7 mouse cellular contexts compared by ENCODE assay signal in genomic region chr3:136668072-136668471, GRCm38 (mm10). TPM values are rescaled to one million over a fixed set of nuclear protein-coding genes. Genes with fewer than 3 reads are reported as not detected.
DNase-seq lines count a peak whose midpoint lies in the region; ATAC-seq and TF ChIP-seq lines count a peak whose summit lies in the region.

No protein-coding gene starts in this region.

- H3K4me3 ChIP-seq in gastrocnemius, adult 2 months: peak overlapping the region; percentile 97
- no peak overlapping the region for H3K4me3 ChIP-seq in forebrain, embryonic 11.5 days (ENCODE audit: low read depth, low read length)
- no peak overlapping the region for H3K4me3 ChIP-seq in hindbrain, embryonic 16.5 days (ENCODE audit: low read length)

- ATAC-seq in forebrain, embryonic 11.5 days (replicated peaks; ENCODE audit: low FRiP score): no peak
- ATAC-seq in hindbrain, embryonic 16.5 days: no peak

- H3K9ac ChIP-seq in forebrain, embryonic 11.5 days (ENCODE audit: low read length): no peak overlapping the region
- no peak overlapping the region for H3K9ac ChIP-seq in hindbrain, embryonic 16.5 days (ENCODE audit: low read depth, low read length)

- DNase-seq in MN1 (ENCODE audit: low spot score) (peak; percentile 79), adipocyte (ENCODE audit: low spot score) (peak; percentile 71)
- DNase-seq in gastrocnemius, adult 2 months: peak; percentile 84
- DNase-seq in kidney, postnatal 4 days: peak; percentile 21 to 24
- peak; percentile 76 for DNase-seq in ovary, postnatal 14 days (ENCODE audit: low spot score)
- no peak for DNase-seq in forebrain, embryonic 11.5 days (ENCODE audit: low spot score)

- H3K36me3 ChIP-seq in forebrain, embryonic 11.5 days (ENCODE audit: control insufficient read depth, insufficient read depth, low read length): no peaks in the 10 kb centered on the region
- no peaks in the 10 kb centered on the region for H3K36me3 ChIP-seq in hindbrain, embryonic 16.5 days (ENCODE audit: control insufficient read depth, insufficient read depth, low read length)

- peak overlapping the region; percentile 98 for H3K27ac ChIP-seq in gastrocnemius, adult 2 months
- no peak overlapping the region for H3K27ac ChIP-seq in forebrain, embryonic 11.5 days (ENCODE audit: low read depth, low read length)
- H3K27ac ChIP-seq in hindbrain, embryonic 16.5 days (ENCODE audit: low read depth, low read length): no peak overlapping the region

- no peaks in the 10 kb centered on the region for H3K27me3 ChIP-seq in forebrain, embryonic 11.5 days (ENCODE audit: control insufficient read depth, insufficient read depth, low read length)
- H3K27me3 ChIP-seq in hindbrain, embryonic 16.5 days (replicated peaks; ENCODE audit: control insufficient read depth, insufficient read depth, low read length): no peaks in the 10 kb centered on the region

- WGBS in forebrain, embryonic 11.5 days: 83% methylated on average over 2 of the region's 2 CpGs
- 56% methylated on average over 2 of the region's 2 CpGs for WGBS in hindbrain, embryonic 16.5 days

- no peaks in the 10 kb centered on the region for H3K9me3 ChIP-seq in forebrain, embryonic 11.5 days (ENCODE audit: control insufficient read depth, low read length)
- peaks cover 2% of the 10 kb centered on the region; the same call in 1 of the 2 replicates for H3K9me3 ChIP-seq in hindbrain, embryonic 16.5 days (ENCODE audit: control insufficient read depth, low read length)

- H3K4me2 ChIP-seq in forebrain, embryonic 11.5 days (ENCODE audit: low read depth, low read length, severe bottlenecking): no peak overlapping the region
- H3K4me2 ChIP-seq in hindbrain, embryonic 16.5 days (ENCODE audit: low read length): no peak overlapping the region

- intact Hi-C loops in gastrocnemius, adult 2 months (cut with DNase I): loop anchor here (2.0 to 5.0 kb wide), 2 partner anchors 135 to 184 kb away; no protein-coding TSS in a partner anchor

- TF ChIP-seq CTCF in gastrocnemius, adult 2 months (IDR thresholded peaks at IDR 0.05): no peak

- no peaks in the 10 kb centered on the region; the same call in 1 of the 2 replicates for H3K4me1 ChIP-seq in forebrain, embryonic 11.5 days (replicated peaks; ENCODE audit: control insufficient read depth, insufficient read depth, low read length)
- peaks cover 5% of the 10 kb centered on the region for H3K4me1 ChIP-seq in hindbrain, embryonic 16.5 days (ENCODE audit: control insufficient read depth, insufficient read depth, low read depth, low read length)

RNA-seq across cellular contexts. Expression of gene Ppp3ca, which starts 1.9 kb away (rescaled TPM):
- 100 to 1,000 TPM; 152 to 154 TPM for total RNA-seq in gastrocnemius, adult 2 months (2021)
- polyA plus RNA-seq in forebrain, embryonic 11.5 days (2014; fragmentation: Nextera tagmentation; extraction: Ambion mirVana): 57.8 and 59.0 TPM in 2 replicates
- polyA plus RNA-seq in hindbrain, embryonic 16.5 days (2015; fragmentation: Nextera tagmentation; extraction: Ambion mirVana): 154 TPM in 2 replicates
